Mouse (Mus musculus): ENCODE data around the gene Exosc7.

Gene Exosc7

GRCm38 (mm10) chr9:123112805-123113521 is at the start of gene Exosc7, which contains the start of gene Zdhhc3:
TSS of gene Exosc7 (plus strand) at chr9:123113215.
TSS of gene Zdhhc3 (minus strand) at chr9:123113205.
- peak; percentile 95 for DNase-seq (ENCODE audit: low spot score)

GRCm38 (mm10) chr9:123079149-123079548 is 33.9 kb upstream of the Exosc7 start:
- DNase-seq (ENCODE audit: low spot score): no peak

- DNase-seq (ENCODE audit: low spot score): no peak
These were observed 32.7 kb upstream of the Exosc7 start for GRCm38 (mm10) chr9:123080355-123080754.

- no peak for DNase-seq (ENCODE audit: low spot score)
These were observed 32.2 kb upstream of the Exosc7 start for GRCm38 (mm10) chr9:123080796-123081195.

- no peak for DNase-seq (ENCODE audit: low spot score)
These were observed 27.6 kb upstream of the Exosc7 start for GRCm38 (mm10) chr9:123085373-123085772.

GRCm38 (mm10) chr9:123087558-123087957 is 25.5 kb upstream of the Exosc7 start:
- no peak for DNase-seq (ENCODE audit: low spot score)

GRCm38 (mm10) chr9:123090844-123091243 is 22.2 kb upstream of the Exosc7 start:
- no peak for DNase-seq (ENCODE audit: low spot score)

GRCm38 (mm10) chr9:123099631-123100455 is 13.2 kb upstream of the Exosc7 start:
- DNase-seq (ENCODE audit: low spot score): no peak

- no peak for DNase-seq (ENCODE audit: low spot score)
These were observed 9.6 kb upstream of the Exosc7 start for GRCm38 (mm10) chr9:123103425-123103824.

- DNase-seq (ENCODE audit: low spot score): no peak
These were observed 8.7 kb upstream of the Exosc7 start for GRCm38 (mm10) chr9:123104362-123104761.

GRCm38 (mm10) chr9:123107186-123107585 is 5.8 kb upstream of the Exosc7 start:
- no peak for DNase-seq (ENCODE audit: low spot score)

GRCm38 (mm10) chr9:123109188-123109587 is 3.8 kb upstream of the Exosc7 start:
- DNase-seq (ENCODE audit: low spot score): no peak

GRCm38 (mm10) chr9:123111751-123112221 is 1.2 kb upstream of the Exosc7 start:
- DNase-seq (ENCODE audit: low spot score): no peak

GRCm38 (mm10) chr9:123113931-123114330 is 916 bp downstream of the Exosc7 start:
- no peak for DNase-seq (ENCODE audit: low spot score)

- no peak for DNase-seq (ENCODE audit: low spot score)
These were observed 2.6 kb downstream of the Exosc7 start for GRCm38 (mm10) chr9:123115566-123115965.

- no peak for DNase-seq (ENCODE audit: low spot score)
These were observed 10.0 kb downstream of the Exosc7 start for GRCm38 (mm10) chr9:123123017-123123416.

- DNase-seq (ENCODE audit: low spot score): peak; percentile 28
These were observed 10.8 kb downstream of the Exosc7 start for GRCm38 (mm10) chr9:123123571-123124412.

GRCm38 (mm10) chr9:123124413-123124981 is 11.5 kb downstream of the Exosc7 start:
- no peak for DNase-seq (ENCODE audit: low spot score)

- no peak for DNase-seq (ENCODE audit: low spot score)
These were observed 14.6 kb downstream of the Exosc7 start for GRCm38 (mm10) chr9:123127663-123128062.

- no peak for DNase-seq (ENCODE audit: low spot score)
These were observed 20.0 kb downstream of the Exosc7 start for GRCm38 (mm10) chr9:123132994-123133393.

GRCm38 (mm10) chr9:123136953-123137682 is 24.1 kb downstream of the Exosc7 start:
- no peak for DNase-seq (ENCODE audit: low spot score)
